Mouse (Mus musculus) inflammation-experienced regulatory T-cells, adult 6 months (primary cell): ENCODE data around the gene Creb5. TPM values are rescaled to one million over a fixed set of nuclear protein-coding genes. Genes with fewer than 3 reads are reported as not detected.

ENCODE experiments used
- ATAC-seq: one replicate; pipeline ENCODE4 v1.8.0; 2017
- polyA plus RNA-seq, 3 experiments: library from polyadenylated mRNA; unstranded; fragments of 100-300 nt; shearing (Covaris generic); gene quantifications; one replicate each; pipeline ENCODE4 v1.2.1; 2017

The Creb5 gene
- polyA plus RNA-seq, 3 experiments from 2014 or later = 0.27 to 0.41 TPM; not detected in 1

DNA sequence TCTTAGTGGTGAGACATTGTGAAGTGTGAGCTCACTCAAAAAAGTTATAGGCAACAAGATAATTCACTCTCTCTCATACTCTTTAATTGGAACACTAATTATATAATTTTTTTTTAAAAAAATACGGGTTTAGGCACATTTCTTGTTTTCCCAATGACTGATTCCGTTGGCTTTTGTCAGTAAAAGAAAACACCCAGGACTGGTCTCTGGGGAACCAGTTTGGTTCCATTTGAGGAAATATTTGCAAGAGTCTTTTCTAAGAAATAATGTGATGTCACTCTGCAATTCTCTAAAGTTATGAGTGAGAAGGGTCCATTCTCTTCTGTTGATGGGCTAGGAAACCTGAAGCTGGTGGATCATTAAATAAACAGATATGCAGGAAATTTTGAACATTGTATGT lies 309.3 kb downstream of the Creb5 start:
- ATAC-seq = no peak

DNA sequence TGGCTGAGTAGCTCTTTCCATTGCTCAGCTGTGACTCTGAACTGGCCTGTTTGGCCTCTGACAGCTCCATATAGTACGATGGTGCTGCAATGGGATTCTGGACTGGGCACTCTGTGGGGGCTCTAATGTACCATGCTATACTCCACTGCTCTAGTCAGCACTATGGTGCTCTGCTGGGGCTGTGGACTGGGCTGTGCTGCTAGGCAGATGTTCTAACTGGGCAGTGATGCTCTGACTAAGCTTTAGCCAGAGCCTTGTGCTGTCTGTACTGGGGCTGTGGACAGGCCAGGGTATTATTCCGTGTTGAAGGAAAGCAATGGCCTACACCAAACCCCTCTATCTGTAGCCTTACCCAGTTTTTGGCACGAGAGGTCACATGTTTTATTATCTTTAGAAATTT lies 316.0 kb downstream of the Creb5 start:
- ATAC-seq = no peak

DNA sequence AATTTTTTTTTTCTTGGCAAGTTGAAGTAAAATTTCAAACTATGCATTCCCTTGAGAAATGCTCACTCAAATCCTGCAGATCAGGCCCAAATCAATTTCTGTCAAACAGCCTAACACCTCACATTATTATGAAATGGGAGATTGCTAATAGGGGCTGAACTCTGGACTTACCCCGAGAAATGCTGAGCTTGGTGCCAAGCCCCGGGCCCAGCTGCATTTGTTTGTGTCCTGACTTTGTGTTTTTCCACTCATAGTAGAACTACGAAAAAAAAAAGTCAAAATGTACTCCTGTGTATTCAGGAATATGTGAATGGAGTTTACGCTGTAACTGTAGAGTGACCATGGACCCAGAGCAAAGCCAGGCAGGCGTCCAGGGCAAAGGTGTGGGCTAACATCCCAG lies 316.6 kb downstream of the Creb5 start:
- ATAC-seq = no peak

DNA sequence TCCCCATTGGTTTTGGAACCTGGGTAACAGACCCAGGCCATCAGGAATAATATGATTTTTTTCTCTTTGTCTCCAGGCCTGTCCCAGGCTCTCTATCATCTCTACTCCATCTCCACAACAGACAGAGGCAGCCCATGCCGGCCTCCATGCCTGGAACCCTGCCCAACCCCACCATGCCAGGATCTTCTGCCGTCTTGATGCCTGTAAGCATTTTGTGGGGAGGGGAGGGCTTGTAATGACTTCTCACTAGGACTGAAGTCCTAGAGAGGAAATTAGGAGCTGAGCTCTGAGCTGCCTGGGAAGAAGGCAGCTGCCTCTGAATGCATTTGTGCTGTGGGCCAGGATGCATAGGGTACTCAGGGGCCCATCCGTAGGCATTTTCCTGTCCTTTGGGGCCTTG lies 317.3 kb downstream of the Creb5 start:
- no peak for ATAC-seq

DNA sequence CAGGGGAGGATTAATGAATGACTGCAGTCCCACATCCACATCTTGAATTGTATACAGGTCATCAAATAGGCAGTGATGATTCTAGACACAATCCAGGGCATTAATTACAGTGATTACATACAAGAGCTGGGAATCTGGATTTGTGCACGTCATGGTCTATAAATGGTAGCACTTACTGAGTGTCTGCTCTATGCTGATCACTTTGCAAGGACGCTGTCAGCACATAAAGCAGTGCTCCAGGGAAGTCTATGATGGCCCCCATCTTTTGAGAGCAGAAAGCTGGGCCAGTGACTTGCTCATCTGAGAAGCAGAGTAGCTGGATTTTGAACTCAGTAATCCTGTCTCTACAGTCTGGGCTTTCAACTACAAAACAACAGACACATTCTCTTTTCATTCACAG lies 318.1 kb downstream of the Creb5 start:
- no peak for ATAC-seq

DNA sequence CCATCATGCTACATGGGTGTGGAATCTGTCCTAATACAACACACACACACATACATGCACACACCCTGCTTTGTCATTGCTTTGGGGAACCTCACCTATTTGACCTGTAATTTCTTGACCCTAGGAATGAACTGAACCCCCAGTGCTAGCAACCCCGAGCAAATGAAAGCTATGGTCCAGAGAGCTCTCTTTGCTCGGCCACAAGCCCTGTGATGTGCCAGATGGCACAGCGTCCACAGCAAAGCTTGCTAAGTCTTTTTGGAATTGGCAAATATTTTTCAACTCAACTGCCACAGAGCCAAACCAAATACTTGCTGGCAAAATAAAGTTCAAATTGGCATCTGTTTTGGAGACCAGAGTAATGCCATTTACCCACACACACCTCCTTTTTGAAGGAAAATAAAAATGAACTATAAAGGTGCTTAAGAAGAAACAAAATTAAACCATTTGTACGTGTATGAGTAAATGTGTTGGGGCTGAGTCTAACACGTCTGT lies 324.4 kb downstream of the Creb5 start:
- ATAC-seq = no peak

DNA sequence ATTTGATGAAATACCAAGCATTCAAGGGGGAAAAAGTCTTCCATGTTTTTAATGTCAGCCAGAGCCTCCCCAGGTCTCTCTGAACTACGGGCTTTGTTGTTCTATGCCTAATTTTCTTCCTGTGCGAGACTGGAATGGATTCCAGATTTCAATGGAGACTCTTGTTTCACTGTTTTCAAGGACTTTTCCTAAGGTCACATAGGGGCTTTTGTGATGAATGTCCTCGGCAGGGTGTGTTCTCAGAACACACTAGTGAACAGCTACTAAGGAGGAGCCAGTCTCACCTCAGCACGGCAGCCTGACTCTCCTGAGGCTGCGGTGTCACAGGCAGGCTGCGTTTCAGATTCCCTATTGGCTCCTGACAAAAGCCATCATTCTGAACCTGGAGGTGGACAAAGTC lies 325.6 kb downstream of the Creb5 start:
- no peak for ATAC-seq

DNA sequence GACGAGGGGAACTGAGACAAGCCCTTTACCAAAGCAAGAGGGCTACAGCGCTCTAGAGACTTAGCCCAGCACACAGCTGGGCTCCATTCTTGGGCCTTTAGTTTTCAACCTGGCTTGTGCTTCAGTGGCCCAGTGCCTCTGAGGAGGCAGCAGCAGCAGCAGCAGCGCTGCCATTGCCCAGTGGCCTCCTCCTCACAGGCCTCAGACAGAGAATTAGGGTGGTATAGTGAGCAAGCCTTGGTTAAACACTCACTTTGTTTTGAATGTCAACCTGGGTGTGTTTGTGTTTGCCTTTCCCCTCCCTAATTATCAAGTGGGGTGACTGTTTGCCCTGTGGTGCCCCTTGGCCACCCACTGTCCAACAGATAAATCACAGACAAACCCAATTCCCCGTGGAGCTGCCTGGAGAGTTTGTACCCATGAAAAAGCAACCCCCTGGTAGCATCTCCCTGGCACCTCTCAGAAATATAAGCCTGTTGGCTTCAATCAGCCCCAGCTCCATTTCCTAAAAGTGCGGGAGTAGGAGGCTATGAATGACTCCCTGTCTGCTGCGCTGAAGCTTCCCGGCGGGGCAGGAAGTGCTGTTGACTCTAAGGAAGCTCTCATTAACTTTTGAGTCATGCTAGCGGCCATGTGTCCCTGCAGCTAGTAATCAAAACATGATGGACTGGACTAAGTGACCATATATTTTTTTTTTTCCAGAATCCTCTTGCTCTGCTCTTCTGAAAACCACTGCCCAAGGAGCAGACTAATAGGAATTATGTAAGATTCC lies 328.6 kb downstream of the Creb5 start:
- ATAC-seq = no peak

DNA sequence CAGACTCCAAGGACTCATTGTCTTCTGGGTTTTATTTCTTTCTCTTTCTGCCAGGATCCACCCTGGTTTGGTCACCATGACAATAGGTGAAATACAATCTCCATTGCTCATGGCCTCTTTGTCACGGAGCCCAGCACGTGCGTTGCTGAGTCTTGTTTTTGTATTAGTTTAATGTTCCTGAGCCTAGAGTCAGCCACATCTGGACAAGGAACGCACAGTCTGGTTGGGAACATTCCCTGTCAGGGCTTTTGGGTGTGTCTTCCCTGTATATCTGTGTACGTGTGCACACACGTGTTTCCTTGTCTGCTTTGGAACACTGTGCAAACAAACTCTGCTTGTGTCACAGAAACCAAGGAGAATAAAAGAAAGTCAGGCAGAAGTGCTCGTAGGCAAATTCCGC lies 331.1 kb downstream of the Creb5 start:
- no peak for ATAC-seq

DNA sequence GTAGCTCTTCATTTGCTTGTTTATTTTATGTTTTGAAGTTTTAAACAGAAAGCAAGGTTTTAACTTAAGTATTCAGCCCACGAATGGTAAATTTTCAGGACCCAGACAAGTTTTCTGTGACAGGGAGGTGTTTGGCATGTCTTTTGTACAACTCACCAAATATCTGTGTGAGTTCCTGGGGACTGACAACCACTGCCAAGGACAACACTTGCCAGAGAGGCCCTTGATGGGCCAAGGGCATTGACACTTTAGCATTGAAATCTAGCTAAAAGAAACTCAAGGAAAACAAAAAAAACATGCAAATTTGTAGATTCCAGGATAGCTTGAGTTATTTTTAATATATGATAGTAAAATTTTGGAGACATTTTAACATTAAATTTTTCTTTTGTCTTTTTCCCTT lies 332.6 kb downstream of the Creb5 start:
- no peak for ATAC-seq

DNA sequence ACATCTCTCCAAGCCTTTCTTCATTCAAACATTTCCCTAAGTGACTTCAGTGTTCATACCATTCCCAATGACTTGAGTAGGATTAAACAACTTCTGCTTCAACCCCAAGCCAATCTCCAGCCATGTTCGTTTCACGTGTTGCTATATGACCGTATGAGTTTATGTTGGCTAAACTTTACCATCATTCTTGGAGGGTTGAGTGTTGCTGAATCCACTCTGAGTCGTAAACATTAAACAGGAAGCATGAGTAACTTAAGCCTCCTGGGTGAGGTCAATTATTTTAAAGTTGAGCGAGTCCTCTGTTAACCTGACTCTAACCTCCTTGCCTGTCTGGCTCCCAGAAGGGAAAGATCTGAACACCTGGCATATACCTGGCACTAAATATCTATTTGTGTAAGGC lies 334.2 kb downstream of the Creb5 start:
- no peak for ATAC-seq

DNA sequence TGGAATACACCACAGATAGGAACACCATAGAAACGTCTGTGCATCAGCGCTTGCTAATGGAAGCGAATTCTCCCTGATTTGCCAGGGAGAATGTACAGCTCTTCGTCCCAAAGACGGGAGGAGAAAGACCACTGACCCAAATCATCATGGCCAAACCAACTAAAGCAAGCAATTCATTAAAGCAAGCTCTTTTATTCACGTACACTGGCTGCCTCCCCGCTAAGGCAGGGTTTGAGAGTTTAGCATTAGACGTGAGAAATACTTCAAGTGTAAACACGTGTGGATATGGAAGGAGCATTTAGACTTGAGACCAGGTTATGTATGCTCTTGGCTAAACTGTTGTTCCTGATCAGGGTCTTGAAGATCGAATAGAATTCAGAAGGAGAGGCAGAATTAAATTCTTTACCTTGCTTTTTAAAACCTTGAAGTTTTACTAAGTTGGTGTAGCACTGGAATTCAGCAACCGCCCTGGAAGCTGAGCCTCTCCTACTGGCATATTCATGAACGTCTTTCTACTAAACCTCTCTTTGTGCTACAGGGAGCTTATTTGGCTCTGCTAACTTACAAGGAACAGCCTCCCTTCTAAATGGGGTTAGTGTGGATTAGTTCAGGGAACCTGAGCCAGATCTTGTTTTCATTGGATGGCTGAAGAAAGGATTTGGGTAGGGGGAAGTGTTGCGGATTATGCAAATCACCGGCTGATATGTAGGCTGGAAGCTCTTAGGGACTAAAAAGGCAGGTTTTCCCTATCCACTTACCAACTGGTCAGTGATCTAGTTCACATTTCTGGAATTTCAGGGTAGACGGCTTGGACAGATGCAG lies 337.6 kb downstream of the Creb5 start:
- no peak for ATAC-seq

DNA sequence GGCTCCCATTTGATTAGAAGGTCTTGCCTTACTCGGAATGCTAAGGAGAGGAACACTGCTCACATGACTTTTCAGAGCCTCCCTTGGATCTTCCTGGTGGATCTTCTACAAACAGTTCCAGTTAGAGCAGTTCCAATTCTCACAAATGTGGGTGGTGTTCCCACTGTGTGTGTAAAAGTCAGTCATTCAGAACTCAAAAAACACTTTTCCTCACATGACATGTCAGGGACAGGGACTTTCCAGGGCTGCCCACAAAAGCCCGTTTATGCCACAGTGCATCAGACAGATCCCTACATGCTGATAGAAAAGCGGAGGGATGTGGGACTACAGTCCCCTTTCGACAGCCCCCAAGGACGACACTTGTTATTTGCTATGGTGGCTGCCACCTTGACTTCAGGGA lies 339.0 kb downstream of the Creb5 start:
- no peak for ATAC-seq

DNA sequence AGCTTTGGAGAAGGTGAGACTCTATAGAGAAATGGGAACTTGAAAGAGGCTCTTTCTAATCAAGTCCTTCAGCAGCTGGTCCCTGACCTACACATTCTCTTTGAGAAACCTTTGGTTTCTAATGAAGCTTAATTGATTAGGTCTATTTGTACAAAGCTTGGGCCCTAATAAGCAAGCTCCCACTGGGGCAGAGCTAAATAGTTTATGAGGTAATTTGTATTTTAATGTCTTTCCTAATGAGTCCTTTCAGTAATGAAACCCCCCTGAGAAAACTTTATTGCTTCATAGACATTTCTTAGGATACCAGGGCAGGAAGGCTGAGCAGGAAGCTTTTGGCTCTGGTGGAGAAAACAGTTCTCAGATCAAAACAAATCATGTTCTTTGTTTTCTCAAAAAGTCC lies 341.6 kb downstream of the Creb5 start:
- ATAC-seq = no peak

DNA sequence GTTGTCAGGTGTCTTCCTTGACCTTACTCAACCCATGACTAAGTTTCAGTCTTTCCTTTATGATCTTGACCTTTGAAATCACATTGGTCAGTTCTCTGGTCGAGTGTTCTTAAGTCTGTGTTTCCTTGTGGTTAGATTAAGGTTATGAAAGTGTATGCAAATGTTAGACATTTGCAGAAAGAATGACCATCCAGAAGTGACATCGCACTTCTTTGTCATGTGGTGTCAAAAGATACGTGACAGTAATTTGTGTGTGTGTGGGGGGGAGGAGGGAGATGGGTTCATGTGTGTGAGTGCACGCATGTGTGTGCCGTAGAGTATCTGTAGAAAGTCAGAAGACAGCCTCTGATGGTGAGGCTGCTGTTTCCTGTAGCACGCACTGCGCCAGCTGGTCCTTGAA lies 348.4 kb downstream of the Creb5 start:
- no peak for ATAC-seq

DNA sequence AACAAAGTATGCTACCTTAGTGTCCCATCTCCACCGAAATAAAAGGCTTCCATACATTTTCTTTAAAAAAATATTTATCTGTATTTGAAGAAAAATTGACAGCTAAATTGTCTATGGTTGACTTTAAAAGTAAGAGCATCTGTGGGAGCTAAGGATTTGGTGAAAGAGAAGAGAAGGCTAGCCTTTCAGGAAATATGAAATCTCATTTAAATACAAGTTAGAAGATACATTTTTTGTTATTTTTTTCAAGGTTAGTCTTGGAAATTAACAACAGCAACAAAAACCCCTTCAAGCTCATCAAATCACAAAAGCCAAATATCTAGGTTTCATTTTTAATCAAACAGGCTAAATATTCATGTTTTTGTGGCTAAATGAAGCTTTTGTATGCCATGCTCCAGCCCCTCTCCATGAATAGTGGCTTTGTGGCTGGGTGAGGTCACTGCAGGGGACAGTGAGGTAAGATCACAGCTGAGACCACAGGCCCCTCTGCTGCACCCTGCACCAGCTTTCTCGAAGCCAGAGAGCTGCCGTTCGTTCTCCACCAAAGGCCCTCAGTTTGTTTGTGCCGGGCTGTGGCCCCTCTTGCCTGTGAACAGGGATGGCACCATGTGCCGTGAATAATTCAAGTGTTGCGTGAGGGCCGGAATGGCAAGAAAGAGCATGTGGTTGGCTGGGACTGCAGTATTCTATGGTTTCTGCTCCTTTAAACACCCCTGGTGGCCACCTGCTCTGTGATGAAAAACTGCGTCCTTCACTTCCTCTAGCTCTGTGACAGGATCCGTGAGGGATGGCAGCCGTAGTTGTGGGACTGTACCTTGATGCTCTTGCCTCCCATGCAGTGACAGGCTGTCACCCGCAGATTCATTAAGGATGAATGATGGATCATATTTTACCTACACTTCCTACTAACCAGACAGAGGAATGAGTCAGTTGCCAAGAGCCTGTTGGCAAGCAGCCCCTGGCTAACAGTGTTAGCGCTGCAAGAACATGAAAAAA lies 350.6 kb downstream of the Creb5 start:
- ATAC-seq = no peak

DNA sequence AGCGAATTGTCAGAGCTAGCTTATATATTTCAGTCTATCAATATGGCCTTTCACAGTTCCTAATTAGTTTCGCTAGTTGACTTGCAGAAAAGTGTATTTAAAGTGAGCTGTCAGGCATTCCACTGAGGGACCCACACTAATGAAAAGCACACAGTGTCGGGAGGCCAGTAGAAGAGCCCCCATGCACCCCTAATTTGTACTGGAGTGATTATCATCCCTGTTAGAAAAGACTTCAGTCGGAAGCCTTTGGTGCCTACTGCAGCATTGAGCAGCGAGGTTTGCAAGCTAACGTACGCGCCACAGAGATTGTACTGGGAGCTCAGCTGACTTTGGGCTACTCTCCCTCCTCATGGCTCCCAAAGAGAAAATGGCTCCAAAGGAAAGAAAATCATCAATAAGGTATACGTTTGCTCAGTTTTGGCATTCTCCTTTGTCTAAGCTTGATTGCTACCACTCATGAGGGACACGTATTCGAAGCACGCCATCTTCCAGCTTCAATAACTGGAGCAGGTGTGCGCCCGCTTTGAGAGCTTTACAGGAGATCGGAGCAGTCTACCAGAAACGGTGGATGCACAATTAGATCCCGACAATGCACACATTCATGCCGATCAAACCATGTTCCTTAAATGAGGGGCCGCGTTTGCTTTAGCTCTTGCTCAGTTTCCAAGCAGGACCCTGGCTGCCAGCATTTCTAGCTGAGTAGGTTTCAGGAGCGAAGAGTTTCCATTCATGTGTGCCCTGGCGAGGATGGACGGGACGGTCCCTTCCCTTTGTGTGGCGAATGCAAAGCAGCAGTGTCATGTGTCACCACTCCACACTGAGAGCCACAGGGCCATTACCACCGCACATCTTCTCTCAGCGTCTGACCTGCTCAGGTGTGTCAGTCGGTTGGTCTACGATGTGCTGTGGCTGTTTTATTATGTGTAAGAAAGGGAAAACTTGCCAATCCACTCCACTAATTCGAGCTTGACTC lies 354.8 kb downstream of the Creb5 start:
- no peak for ATAC-seq

DNA sequence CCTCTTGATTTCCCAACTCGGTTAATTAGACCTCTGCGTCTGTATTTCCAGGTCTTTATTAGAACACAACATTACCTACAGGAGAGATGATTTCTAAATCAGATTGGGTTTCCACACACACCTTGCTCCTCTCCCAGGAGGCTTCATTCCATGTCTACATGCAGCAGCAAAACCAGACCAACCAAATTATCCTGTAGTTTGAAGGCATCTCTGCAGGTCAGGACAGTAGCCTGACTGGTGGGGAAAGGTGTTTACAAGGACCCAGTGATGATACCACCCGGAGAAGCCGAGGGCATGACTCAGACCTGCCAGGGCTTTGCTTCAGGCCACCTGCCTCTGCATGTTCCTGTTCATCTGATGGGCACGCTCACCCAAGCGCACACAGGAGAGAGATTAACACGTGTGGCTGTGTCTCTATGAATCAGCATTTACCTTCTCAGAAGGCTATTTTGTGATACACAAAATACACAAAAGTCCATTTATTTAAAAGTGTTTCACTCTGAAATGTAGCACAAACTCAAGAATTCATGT lies 355.8 kb downstream of the Creb5 start:
- no peak for ATAC-seq

DNA sequence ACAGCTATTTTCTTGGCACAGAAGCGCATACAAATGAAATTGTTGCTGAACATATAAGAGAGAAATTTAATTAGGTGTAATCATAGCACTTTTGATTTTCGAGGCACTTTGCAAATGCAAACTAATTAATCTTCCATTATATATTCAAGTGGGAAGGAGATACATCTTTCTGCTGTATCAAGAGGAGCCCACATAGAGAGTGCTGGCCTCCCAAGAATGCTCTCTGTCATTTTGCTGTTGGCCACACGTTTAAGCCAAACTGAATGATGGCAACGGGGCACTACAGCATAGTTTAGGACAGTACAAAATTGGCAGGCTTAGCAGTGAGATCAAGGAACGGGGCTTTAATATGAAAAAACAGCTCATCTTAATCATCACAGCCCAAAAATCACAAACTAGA lies 356.4 kb downstream of the Creb5 start:
- ATAC-seq = no peak

DNA sequence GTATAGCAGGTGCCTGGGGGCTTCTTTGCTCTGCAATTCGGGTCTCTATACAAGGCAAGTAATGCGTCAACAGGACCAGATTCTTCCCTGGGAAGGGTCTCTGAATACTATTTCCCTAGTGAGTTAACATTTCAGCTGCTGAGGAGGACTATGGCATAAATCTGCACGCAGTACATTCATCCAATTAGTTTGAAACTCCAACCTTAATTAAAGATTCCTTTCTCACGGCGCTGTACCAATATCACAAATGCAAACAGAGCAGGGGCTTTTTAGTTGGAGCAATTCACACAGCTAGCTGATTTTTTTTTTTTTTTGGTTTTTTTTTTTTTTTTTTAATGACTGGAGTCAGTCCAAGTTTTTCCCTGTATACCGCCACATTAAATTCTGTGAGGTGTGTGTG lies 357.0 kb downstream of the Creb5 start:
- no peak for ATAC-seq

DNA sequence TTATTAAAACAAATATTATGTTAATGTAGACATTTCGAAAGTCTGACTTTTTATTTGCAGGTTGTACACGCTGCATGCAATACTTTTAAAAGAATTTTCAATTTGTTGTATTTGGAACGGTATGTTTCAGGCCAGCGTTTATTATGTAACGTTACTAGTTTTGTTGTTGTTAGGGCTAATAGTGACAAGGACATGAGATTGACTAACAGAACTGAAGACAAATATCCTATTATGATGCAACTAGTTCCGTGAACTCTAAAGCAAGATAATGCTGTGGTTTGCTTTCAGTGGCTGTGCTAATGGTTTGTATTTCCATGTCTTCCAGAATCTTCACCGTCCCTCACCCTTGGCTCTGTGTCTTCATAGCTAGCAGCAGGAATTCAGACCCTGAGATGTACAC lies 357.9 kb downstream of the Creb5 start:
- ATAC-seq = no peak
